Mouse (Mus musculus): ENCODE measurements around the gene Lmntd1. TPM values are rescaled to one million over a fixed set of nuclear protein-coding genes. Genes with fewer than 3 reads are reported as not detected.

The Lmntd1 gene
- 0.22 to 0.54 TPM (median 0.39 TPM) in 4 replicates for total RNA-seq (2023; ENCODE audit: inconsistent age)

DNA sequence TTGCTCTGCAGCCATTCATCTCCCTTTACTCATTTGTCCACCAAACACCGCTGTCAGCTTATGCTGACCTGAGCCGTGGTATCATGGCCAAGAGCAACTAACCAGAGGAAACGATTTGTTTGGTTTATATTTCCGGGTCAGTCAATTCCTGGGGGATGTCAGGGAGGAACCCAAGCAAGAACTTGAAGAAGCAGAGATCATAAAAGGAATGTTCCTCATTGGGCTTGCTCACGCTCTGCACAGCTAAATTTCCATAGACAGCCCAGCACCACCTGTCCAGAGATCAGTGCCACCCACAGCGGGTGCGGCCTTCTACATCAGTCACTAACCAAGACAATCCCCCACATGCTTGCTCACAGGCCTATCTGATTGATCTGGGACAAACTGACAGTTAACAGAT lies at the start of gene Lmntd1:
Gene Lmntd1 (minus strand): TSS at position 101 of the 400 bp plus-strand sequence.

DNA sequence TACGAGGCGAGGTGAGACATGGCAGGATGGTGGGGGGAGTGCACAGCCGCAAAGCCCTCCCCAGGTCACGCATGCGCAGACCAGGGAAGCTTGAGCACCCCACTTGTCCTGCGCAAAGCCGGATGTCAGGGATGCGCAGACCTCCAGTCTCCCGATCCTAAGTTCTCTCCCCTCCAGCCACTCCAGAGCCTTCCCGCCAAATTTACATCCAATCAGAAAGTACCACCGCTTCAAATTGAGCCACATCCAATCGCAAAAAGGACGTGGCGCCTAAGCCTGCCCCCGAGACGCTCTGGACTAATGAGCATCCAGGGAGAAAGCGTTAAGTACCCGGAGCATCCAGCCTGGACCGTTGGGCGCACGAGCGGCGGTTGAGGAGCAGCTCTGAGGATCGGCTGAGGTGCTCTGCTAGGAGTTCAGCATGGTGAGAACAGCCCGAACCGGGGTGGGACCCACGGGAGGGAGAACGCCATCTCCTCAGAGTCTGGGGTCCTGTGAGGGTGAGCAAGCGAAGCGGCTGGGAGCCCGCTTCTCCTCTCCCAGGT lies 1.6 kb upstream of the Lmntd1 start, which contains the start of gene Tuba3b:
Gene Tuba3b (plus strand): TSS at position 92 of the 545 bp plus-strand sequence.

Other genes with a start within 250 kb of the Lmntd1 start
- gene Tuba3b, start 1.4 kb upstream of the Lmntd1 start, total RNA-seq (2023; ENCODE audit: inconsistent age), result not detected in 4 replicates
- 0.48 to 1.4 TPM (median 0.69 TPM) in 4 replicates for gene Rassf8, start 132.4 kb upstream of the Lmntd1 start, total RNA-seq (2023; ENCODE audit: inconsistent age)

Data from B cell, adult (primary cell).